Mouse (Mus musculus) ES-E14 (cell line): Measurements from ENCODE around the gene Rsph9.

Experiments used
- CHD2 ChIP-seq: IDR thresholded peaks from 2 replicates; pipeline ENCODE4 v1.6.1; 2014; ENCODE audit warnings: mild to moderate bottlenecking, low read depth, low read length, inconsistent platforms
- HCFC1 ChIP-seq: IDR thresholded peaks from 2 replicates; pipeline ENCODE4 v1.6.1; 2012; ENCODE audit warnings: low read length, inconsistent platforms, borderline replicate concordance; ENCODE audit not compliant: insufficient read depth
- MAFK ChIP-seq: IDR thresholded peaks from 2 replicates; pipeline ENCODE4 v1.6.1; 2014; ENCODE audit warnings: mild to moderate bottlenecking, low read depth, low read length, inconsistent platforms; ENCODE audit not compliant: insufficient read depth
- ZC3H11A ChIP-seq: IDR thresholded peaks from 2 replicates; pipeline ENCODE4 v1.6.1; 2012; ENCODE audit warnings: low read depth, mild to moderate bottlenecking, inconsistent platforms, low read length, borderline replicate concordance
- ZNF384 ChIP-seq: IDR thresholded peaks from 2 replicates; pipeline ENCODE4 v1.6.1; 2012; ENCODE audit warnings: low read depth, low read length, inconsistent platforms

- TF ChIP-seq CHD2 (no peak), ZNF384 (no peak), ZC3H11A (no peak), HCFC1 (no peak), MAFK (no peak)
Observed at GRCm38 (mm10) chr17:46157131-46157530, 13.1 kb upstream of the Rsph9 start.
